Mouse (Mus musculus) erythroblast, embryonic 14.5 days (primary cell): ENCODE data around the gene Dhrs1.

Source experiments
- GATA1 ChIP-seq: IDR thresholded peaks from 2 replicates; pipeline ENCODE4 v1.6.1; 2012; ENCODE audit warnings: low read length, inconsistent platforms, mixed read lengths
- TAL1 ChIP-seq: IDR thresholded peaks from 3 replicates; pipeline ENCODE4 v1.6.1; 2012; ENCODE audit warnings: low read length, inconsistent platforms, mixed read lengths

DNA sequence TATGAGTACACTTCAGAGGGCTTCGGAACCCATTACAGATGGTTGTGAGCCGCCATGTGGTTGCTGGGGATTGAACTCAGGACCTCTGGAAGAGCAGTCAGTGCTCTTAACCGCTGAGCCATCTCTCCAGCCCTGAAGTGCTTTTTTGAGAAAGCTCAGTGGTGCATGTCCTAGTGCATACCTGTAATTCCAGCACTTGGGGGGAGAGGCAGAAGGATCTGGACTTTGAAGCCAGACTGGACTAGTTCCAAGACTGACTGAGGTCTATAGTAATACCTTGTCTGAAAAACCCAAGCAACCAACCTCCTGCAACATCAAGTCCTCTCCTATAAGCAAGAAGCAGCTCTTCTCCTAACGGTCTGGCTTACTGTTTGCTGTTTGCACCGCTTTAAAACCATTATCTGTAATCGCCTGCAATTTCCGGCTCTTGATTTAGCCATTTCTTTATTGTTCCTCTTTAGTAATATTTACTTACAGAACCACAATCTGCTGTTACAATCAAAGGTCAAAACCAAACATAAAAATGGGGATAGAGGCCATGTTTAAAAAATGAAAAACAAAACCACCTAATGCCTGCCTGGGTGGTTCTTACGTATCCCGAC lies 8.3 kb downstream of the Dhrs1 start:
- TF ChIP-seq TAL1 = no peak
- TF ChIP-seq GATA1 = no peak
